Mouse (Mus musculus) CD8-positive naive resting alpha-beta T cell, adult 57 days (primary cell): ENCODE data around the gene Stc2. TPM values are rescaled to one million over a fixed set of nuclear protein-coding genes. Genes with fewer than 3 reads are reported as not detected.

Experiments
- total RNA-seq: library from RNA; stranded (reverse); gene quantifications from one replicate; pipeline ENCODE4 v1.2.4, GENCODE M21; 2023

Gene Stc2
- total RNA-seq: 1.0 TPM

DNA sequence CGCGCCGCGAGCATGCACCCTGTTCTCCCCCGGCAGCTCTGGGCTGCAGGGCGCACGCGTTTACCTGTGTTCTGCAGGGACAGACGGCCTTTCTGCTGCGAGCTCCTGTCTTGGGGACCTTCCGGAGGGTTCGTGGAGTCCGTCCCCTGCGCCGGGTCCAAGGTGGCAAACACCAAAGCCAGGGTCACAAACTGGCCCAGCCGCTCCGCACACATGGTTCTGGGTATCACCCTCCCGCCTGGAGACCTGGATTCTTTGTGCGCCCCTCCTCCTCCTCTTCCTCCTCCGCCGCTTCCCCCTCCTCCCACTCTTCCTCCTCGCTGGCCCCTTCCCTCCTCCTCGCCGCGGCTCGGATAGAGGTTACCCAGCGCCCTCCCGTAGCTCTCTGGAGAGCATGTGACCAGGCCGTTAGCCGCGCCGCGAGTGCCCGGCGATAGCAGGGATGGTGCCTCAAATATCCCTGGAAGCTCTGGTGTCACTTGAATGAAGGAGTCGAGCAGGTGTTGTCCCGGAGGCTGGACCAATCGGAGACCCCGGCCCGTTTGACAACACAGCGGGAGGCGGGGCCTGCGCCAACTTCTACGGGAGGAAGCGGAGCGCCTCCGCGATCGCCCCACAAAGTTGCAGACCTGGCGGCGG, at the start of gene Stc2:
Gene Stc2 (minus strand): TSS at position 427 of the 639 bp plus-strand sequence.

Other genes starting within 250 kb of the Stc2 start
- gene Gm17332, start 187.6 kb downstream of the Stc2 start, total RNA-seq: not detected